Mouse (Mus musculus) mammary gland, adult 2 months (tissue): Measurements from ENCODE around the gene Napa. TPM values are rescaled to one million over a fixed set of nuclear protein-coding genes. Genes with fewer than 3 reads are reported as not detected.

Source experiments
- polyA plus RNA-seq: library from polyadenylated mRNA; depleted of rRNA; stranded (reverse); fragments of >200 nt; gene quantifications from 2 replicates; pipeline ENCODE4 v1.2.3, GENCODE M21; 2012; ENCODE audit warnings: low replicate concordance; rRNA removed

The Napa gene
- 258 and 285 TPM in 2 replicates for polyA plus RNA-seq

DNA sequence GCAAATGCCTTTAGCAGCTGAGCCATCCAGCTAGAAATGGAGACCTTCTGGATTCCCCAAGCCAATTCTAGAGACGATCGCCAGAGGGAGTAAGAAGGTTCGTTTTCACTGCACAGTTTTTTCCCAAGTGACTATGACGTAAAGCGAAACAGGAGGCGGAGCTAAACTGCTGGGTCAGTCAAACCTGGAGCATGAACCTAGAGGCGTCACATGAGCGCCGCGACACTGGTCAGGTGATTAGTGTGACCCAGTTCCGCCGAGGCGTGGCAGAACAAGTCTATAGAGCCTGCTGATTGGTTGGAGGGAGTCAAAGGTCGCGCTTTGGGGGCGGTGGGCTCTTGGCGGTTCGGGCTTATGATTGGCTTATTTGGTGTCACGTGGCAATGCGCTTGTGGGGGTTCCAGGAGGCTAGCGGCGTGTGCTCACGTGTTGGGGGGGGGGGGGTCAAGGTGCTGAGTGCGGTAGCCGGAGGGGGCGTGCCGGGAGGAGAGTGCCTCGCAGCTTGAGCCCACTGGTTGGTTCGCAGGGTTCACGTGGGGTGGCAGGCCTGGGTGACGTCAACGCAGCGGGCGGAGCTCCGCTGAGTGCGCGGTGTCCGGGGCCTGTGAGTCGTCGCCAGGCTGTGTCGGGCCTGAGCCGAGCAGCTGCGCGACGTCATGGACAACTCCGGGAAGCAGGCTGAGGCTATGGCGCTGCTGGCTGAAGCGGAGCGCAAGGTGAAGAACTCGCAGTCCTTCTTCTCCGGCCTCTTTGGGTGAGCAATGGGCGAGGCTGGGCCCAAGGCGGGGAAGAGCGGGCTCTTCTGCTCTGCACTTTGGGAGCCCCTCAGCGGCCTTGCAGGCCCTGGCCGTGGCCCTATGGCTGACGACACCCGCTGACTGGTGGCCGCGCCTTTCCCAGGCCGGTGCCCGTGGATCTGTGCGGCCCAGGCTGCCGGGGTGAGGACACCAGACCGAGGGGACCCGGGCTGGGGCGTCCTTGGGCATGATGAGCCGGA, at the start of gene Napa:
TSS of gene Napa (plus strand) at position 438 of the 997 bp plus-strand sequence.

DNA sequence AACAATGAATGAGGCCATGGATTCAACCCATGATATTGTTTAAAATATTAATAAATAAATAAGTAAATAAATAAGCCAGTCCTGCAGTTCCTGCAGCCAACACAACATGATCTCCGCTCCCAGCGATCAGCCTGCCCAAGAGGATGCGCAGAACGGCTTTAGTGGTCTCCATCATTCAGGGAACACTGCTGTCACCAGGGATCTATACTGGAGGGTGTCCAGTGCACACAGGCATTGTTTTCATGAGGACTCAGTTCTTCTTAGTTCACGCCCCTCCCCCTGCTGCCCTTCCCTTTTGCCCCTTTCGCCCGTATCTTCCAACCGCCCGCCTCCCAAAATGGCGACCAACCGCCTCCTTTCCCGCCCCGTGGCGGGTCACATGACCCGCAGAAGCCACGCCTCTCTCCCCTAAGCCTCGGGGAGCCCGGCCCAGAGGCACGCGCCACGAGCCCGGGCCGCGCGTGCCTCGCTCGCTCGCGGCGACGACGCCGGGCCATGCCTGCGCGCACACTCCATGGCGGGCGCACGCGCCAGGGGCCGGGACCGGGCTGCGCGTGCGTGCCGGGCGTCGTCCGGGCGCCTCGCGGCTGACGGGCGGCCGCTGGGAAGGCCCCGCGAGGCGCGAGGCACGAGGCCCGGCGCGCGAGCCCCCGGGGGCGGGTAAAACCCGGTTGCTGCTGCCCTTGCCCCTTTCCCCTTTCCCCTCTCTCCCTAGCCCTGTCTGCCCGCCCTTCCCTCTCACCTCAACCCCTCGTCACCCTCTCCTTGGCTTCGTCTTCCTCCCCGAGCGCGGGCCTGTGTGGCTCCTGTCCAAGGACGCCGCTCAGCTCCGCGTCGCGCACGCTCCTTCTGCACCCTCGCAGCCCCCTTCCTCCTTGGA, 36.8 kb upstream of the Napa start, which contains the start of gene Zfp541:
TSS of gene Zfp541 (plus strand) at position 596 of the 880 bp plus-strand sequence.

DNA sequence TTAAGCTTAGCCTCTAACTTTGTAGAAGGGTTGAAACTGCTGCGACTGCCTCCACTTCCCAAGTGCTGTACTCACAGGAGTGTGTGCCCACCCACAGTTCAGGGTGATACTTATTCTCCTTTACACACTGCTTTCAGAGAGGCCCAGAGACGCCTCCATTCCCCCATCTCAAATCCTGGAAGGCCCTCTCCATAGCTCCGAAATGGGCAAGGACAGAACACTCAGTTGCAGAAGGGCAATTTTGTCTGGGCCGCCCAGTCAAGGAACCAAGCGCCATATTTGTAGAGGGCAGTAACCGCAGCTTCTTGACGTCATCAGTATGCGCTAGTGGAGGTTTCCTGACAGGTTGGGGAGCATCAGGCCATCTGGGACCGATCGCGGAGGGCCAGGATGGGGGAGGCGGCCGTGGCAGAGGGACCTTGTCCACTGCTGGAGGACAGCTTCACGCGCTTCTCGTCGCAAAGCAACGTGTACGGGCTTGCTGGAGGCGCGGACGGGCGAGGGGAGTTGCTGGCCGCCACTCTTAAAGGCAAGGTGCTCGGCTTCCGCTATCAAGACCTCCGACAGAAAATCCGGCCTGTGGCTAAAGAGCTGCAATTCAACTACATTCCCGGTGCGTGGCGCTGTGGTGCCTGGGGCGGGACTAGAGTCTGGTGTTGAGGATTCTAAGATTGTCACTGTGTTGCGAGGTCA, 21.5 kb downstream of the Napa start, which contains the start of gene Kptn:
TSS of gene Kptn (plus strand) at position 327 of the 693 bp plus-strand sequence.

DNA sequence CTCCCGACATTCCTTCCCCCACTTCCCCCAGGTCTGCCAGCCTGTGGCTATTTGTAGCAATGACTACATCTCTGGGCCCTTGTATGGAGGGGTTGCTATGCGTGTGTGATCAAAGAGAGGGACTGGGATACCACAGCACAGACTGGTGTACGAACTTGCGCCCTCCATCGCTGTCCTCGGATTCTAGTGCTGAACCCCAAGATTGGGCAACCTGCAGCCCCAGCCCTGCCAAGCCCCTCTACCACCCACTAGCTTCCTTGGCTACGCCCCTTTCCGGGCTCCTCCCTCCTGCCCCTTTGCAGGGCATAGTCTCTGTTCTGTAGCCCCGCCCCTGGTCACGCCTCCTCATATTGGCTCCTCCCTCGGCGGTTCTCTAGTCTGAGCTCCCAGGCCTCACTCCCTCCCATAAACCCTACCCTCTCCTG, 31.2 kb downstream of the Napa start, which contains the start of gene Slc8a2:
TSS of gene Slc8a2 (plus strand) at position 406 of the 425 bp plus-strand sequence.

Other genes with a start within 250 kb of the Napa start
- gene Crx, start 218.5 kb upstream of the Napa start, polyA plus RNA-seq = not detected in 2 replicates
- not detected in 2 replicates for gene Crxos, start 215.8 kb upstream of the Napa start, polyA plus RNA-seq
- 617 and 770 TPM in 2 replicates for gene Selenow, start 176.1 kb upstream of the Napa start, polyA plus RNA-seq
- gene Nop53, start 152.4 kb upstream of the Napa start, polyA plus RNA-seq = 72.8 and 184 TPM in 2 replicates
- gene Ehd2, start 130.9 kb upstream of the Napa start, polyA plus RNA-seq = 226 and 292 TPM in 2 replicates
- 10.1 and 43.2 TPM in 2 replicates for gene Bicra, start 50.5 kb upstream of the Napa start, polyA plus RNA-seq
- gene Zfp541, start 36.6 kb upstream of the Napa start, polyA plus RNA-seq = 0.03 and 0.05 TPM in 2 replicates
- 34.0 and 35.9 TPM in 2 replicates for gene Kptn, start 21.4 kb downstream of the Napa start, polyA plus RNA-seq
- gene Slc8a2, start 31.4 kb downstream of the Napa start, polyA plus RNA-seq = 0.73 and 1.2 TPM in 2 replicates
- gene Meis3, start 76.6 kb downstream of the Napa start, polyA plus RNA-seq = 30.5 and 61.0 TPM in 2 replicates
- gene Dhx34, start 123.6 kb downstream of the Napa start, polyA plus RNA-seq = 30.6 and 48.4 TPM in 2 replicates
- 2.2 and 2.4 TPM in 2 replicates for gene C5ar2, start 145.7 kb downstream of the Napa start, polyA plus RNA-seq
- 24.8 and 42.3 TPM in 2 replicates for gene C5ar1, start 161.1 kb downstream of the Napa start, polyA plus RNA-seq
- 26.4 and 112 TPM in 2 replicates for gene Inafm1, start 175.2 kb downstream of the Napa start, polyA plus RNA-seq
- 24.1 and 26.8 TPM in 2 replicates for gene Ccdc9, start 188.3 kb downstream of the Napa start, polyA plus RNA-seq
- gene Bbc3, start 209.9 kb downstream of the Napa start, polyA plus RNA-seq = 19.3 and 130 TPM in 2 replicates